Mouse (Mus musculus) liver, embryonic 14.5 days (tissue): ENCODE data around the gene Paox. TPM values are rescaled to one million over a fixed set of nuclear protein-coding genes. Genes with fewer than 3 reads are reported as not detected.

Source experiments
- ATAC-seq: fragments of 200-750 bp; cut with Nextera tagmentation; 2 replicates; pipeline ENCODE4 v1.8.0; 2017; ENCODE audit warnings: moderate number of reproducible peaks, mild to moderate bottlenecking, moderate library complexity; ENCODE audit not compliant: insufficient read depth
- DNase-seq, 3 experiments: peaks; one replicate each; pipeline ENCODE4 v3.0.0-alpha.2; 2012 to 2013; ENCODE audit warnings: low read depth in 3 of 3, low spot score in 3 of 3
- H3K27ac ChIP-seq: fragments of 300-500 bp; sonication (generic); 2 replicates; pipeline ENCODE4 v1.5.1; 2014; ENCODE audit warnings: moderate library complexity, mild to moderate bottlenecking, control low read depth, inconsistent platforms
- H3K27me3 ChIP-seq: fragments of 300-500 bp; sonication (generic); 2 replicates; pipeline ENCODE4 v1.6.1; 2014; ENCODE audit warnings: mild to moderate bottlenecking, low read length, moderate library complexity; ENCODE audit not compliant: control insufficient read depth, insufficient read depth
- H3K36me3 ChIP-seq: fragments of 300-500 bp; sonication (generic); replicated peaks from 2 replicates; pipeline ENCODE4 v1.6.1; 2014; ENCODE audit warnings: low read depth; ENCODE audit not compliant: control insufficient read depth, insufficient read depth
- H3K4me1 ChIP-seq, 2 experiments: fragments of 200-500 bp in 1 of 2; fragments of 300-500 bp in 1 of 2; sonication (generic) in 1 of 2; replicated peaks; 2 replicates each; pipeline ENCODE4 v1.6.1; 2012 to 2014; ENCODE audit warnings: antibody characterized with exemption in 1 of 2, inconsistent platforms in 1 of 2, low read length in 1 of 2; ENCODE audit not compliant: control insufficient read depth in 2 of 2, insufficient read depth in 2 of 2
- H3K4me2 ChIP-seq: fragments of 300-500 bp; sonication (generic); 2 replicates; pipeline ENCODE4 v1.6.1; 2014; ENCODE audit warnings: low read depth, mild to moderate bottlenecking, control low read depth, moderate library complexity
- H3K4me3 ChIP-seq, 2 experiments: fragments of 200-500 bp in 1 of 2; fragments of 300-500 bp in 1 of 2; sonication (generic) in 1 of 2; 2 replicates each; pipeline ENCODE4 v1.5.1; 2012 to 2014; ENCODE audit warnings: low read depth in 2 of 2, low read length in 2 of 2, mild to moderate bottlenecking in 2 of 2, control low read depth in 1 of 2, inconsistent platforms in 1 of 2, moderate library complexity in 1 of 2; ENCODE audit not compliant: insufficient read depth in 1 of 2
- H3K9ac ChIP-seq: fragments of 300-500 bp; sonication (generic); replicated peaks from 2 replicates; pipeline ENCODE4 v1.6.1; 2014; ENCODE audit warnings: mild to moderate bottlenecking, control low read depth, moderate library complexity
- H3K9me3 ChIP-seq: fragments of 300-500 bp; sonication (generic); 2 replicates; pipeline ENCODE4 v1.6.1; 2016; ENCODE audit warnings: low read length, mixed read lengths; ENCODE audit not compliant: control insufficient read depth
- CTCF ChIP-seq: IDR thresholded peaks from 2 replicates; pipeline ENCODE4 v1.5.1; 2016; ENCODE audit warnings: antibody characterized with exemption, low read depth, control low read depth
- EP300 ChIP-seq: IDR thresholded peaks from 2 replicates; pipeline ENCODE4 v1.6.1; 2016; ENCODE audit warnings: antibody characterized with exemption, low read depth
- WGBS: fragments of 180-500 bp; shearing (Covaris S2); extraction: QIAGEN DNeasy Blood & Tissue Kit; methylation state at CpG from one replicate; pipeline ENCODE4 v1.1.7; 2014; ENCODE audit not compliant: insufficient replicate concordance; 5-methylcytosine and 5-hydroxymethylcytosine counted together
- polyA plus RNA-seq, 2 experiments: library from polyadenylated mRNA; depleted of rRNA in 1 of 2; stranded (reverse) in 1 of 2; unstranded in 1 of 2; fragments of >200 nt; fragmentation: Nextera tagmentation in 1 of 2; extraction: Ambion mirVana in 1 of 2; gene quantifications; 2 replicates each; pipeline versions ENCODE4 v1.2.1 to v1.2.3; 2012 to 2014

The Paox gene
- polyA plus RNA-seq, 2 experiments = 4.2 to 10.4 TPM

DNA sequence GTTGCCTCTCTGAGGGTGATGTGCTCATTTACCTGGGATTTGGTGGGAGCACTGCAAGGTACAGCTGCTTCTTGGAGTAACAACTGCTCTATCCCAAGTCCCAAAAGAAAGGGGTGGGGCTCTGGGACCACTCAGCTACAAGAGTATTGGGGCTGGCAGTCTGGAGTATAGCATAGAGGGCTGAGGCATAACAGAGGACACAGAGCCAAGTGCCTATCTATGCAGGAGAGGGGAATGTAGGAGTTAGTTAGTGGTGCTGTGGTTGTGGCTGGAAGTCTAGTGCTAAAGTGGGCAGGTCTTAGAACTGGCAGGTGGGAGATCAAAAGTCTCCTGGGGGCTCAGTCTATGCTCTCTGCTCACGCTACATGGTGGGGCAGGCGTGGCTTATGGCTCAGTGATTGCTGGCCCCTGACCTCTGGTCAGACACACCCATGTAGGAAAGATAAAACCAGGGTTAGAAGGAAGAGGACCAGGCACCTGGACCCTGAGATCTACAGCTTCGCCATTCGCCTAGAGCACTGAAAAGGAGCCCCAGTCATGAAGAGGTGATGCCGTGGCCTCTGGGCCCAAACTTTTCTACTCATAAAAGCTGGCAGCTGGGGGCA lies 22.6 kb upstream of the Paox start, which contains the start of gene Prap1:
TSS of gene Prap1 (plus strand) at position 472 of the 605 bp plus-strand sequence.
- no peaks in the 10 kb centered on the region for H3K36me3 ChIP-seq
- DNase-seq = no peak
- 51% methylated on average over 5 of the region's 5 CpGs for WGBS
- no peak for ATAC-seq
- no peak within 1 kb of the TSS for H3K4me3 ChIP-seq
- H3K4me1 ChIP-seq = no peaks in the 10 kb centered on the region
- H3K9me3 ChIP-seq = no peaks in the 10 kb centered on the region
- H3K9ac ChIP-seq = no peak within 1 kb of the TSS
- TF ChIP-seq EP300 = no peak
- TF ChIP-seq CTCF = no peak
- H3K27me3 ChIP-seq = no peaks in the 10 kb centered on the region; the same call in 1 of the 2 replicates
- H3K4me2 ChIP-seq = no peak within 1 kb of the TSS
- H3K27ac ChIP-seq = no peak within 1 kb of the TSS

DNA sequence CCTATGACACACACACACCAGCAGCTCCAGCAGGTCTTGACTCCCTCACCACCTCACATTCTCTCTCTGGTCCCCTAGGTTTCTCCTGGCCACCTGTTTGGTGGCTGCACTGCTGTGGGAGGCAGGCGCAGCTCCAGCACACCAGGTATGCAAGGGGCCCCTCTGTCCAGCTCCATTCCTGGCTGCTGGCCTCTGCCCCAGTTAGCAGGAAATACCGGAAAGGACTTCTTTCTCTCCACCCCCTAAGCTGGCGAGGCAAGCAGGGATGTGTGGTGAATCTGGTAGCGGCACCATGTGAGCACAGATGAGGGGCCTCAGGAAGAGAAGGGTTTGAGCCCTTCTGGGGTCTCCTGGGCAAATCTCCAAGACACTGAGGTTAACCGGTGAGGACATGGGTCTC lies 20.6 kb upstream of the Paox start:
- TF ChIP-seq EP300 = no peak
- TF ChIP-seq CTCF = no peak
- no peak overlapping the region for H3K27ac ChIP-seq
- DNase-seq (no peak), ATAC-seq (no peak)
- no peak overlapping the region for H3K4me2 ChIP-seq
- no peaks in the 10 kb centered on the region for H3K36me3 ChIP-seq
- no peak overlapping the region for H3K9ac ChIP-seq
- H3K4me1 ChIP-seq = no peaks in the 10 kb centered on the region
- H3K27me3 ChIP-seq = no peaks in the 10 kb centered on the region
- 56% methylated on average over 5 of the region's 5 CpGs for WGBS
- no peaks in the 10 kb centered on the region for H3K9me3 ChIP-seq
- H3K4me3 ChIP-seq = no peak overlapping the region

DNA sequence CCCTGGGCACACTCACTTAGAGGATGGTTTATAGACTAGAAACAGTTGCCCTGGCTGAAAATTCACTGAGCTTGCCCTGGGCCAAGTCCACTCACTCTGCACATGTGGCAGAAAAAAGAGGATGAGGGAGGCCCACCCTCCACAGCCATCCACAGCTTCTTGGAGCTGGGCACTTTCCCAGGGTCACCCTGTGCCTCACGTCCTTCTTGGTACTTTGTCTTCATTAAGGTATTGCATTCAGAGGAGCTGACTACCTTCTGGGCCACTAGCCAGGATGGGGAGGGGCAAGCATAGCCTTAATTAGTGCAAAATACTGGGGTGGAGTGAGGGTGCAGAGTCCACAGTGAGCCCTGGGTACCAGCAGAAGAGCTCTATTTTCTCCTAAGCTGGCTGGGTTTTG lies 20.0 kb upstream of the Paox start:
- Histone ChIP-seq H3K9ac (no peak overlapping the region), H3K27me3 (no peaks in the 10 kb centered on the region), H3K27ac (no peak overlapping the region), H3K4me2 (no peak overlapping the region), H3K9me3 (no peaks in the 10 kb centered on the region), H3K4me1 (no peaks in the 10 kb centered on the region), H3K36me3 (no peaks in the 10 kb centered on the region), H3K4me3 (no peak overlapping the region)
- no peak for DNase-seq
- no peak for TF ChIP-seq CTCF
- no peak for TF ChIP-seq EP300
- WGBS = 41% methylated on average over 1 of the region's 1 CpGs
- ATAC-seq = no peak

DNA sequence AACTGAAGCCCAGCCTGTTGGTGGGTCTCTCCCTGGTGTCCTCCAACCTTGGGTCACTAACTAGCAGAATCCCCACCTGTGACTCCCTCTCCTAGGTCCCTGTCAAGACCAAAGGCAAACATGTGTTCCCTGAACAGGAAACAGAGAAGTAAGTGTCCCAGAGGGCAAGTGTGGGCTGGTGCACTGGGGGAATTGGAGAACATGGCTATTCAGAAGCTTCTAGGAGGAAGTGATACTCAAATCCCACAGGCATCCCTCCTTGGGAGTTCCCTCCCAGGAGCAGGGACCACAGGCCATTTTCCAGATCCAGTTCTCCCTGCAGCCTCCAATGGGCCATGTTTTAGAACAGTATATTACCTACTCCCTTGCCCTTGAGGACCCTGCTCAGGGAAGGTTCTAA lies 19.5 kb upstream of the Paox start:
- Histone ChIP-seq H3K9ac (no peak overlapping the region), H3K4me3 (no peak overlapping the region), H3K36me3 (no peaks in the 10 kb centered on the region), H3K9me3 (no peaks in the 10 kb centered on the region), H3K4me2 (no peak overlapping the region), H3K27me3 (no peaks in the 10 kb centered on the region), H3K27ac (no peak overlapping the region), H3K4me1 (no peaks in the 10 kb centered on the region)
- DNase-seq = no peak
- TF ChIP-seq EP300 (no peak), CTCF (no peak)
- ATAC-seq = no peak

DNA sequence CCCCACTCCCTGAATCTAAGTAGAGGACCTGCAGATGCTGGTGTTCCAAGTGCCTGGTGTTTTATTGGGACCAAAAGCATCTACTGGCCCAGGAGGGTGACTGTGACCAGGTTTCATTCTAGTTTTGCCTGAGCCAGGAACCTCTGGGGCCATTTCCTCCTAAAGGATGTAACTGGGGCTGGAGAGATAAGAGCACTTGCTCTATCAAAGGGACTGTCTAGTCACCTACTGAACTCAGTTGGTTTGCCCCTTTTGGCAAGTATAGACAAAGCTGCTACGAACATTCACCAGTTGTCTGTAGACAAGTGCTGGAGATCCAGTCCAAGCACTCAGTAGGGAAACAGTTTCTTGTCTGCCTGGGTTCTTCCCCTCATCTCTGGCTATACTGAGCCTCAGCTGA lies 17.1 kb upstream of the Paox start:
- H3K27ac ChIP-seq = no peak overlapping the region
- peaks cover 0 to 6% of the 10 kb centered on the region in 2 experiments; a peak in 2 of 4 replicates for H3K4me1 ChIP-seq
- TF ChIP-seq EP300 = no peak
- no peak for TF ChIP-seq CTCF
- H3K4me2 ChIP-seq = no peak overlapping the region
- DNase-seq (no peak), ATAC-seq (no peak)
- H3K36me3 ChIP-seq = no peaks in the 10 kb centered on the region
- no peaks in the 10 kb centered on the region for H3K9me3 ChIP-seq
- no peak overlapping the region for H3K4me3 ChIP-seq
- 17% methylated on average over 1 of the region's 1 CpGs for WGBS
- H3K27me3 ChIP-seq = no peaks in the 10 kb centered on the region
- no peak overlapping the region for H3K9ac ChIP-seq
